Mouse (Mus musculus): ENCODE measurements at regions not wholly inside any gene's neighbourhood (a gene's known extent, or its start where the extent isn't known, plus 50 kb on each side); places are given as distances from the start of the nearest gene placed in this dataset.

DNA sequence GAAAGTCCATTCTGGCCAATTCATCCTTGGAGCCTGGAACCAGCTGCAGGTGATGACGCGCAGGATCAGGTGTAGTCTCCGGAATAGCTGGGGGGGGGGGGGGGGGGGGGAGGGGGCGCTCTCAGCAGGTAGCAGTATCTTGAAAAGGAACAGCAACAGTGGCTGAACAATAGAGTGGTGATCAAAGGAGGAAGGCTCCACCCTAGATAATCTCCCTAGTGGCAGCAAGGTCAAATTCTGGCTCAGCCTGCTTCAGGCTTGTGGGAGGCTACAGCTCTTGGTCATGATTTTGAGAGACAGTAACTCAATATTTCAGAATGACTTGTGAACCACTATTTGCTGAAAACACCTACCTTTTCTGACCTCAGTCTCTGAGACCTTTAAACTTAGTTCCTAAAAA, 275.5 kb downstream of the Adgrg6 start:
- no peaks in the 10 kb centered on the region for H3K4me1 ChIP-seq (ENCODE audit: control insufficient read depth, insufficient read depth, insufficient read length, low read length)
- H3K4me3 ChIP-seq (ENCODE audit: insufficient read depth, low read depth, low read length): no peak overlapping the region

DNA sequence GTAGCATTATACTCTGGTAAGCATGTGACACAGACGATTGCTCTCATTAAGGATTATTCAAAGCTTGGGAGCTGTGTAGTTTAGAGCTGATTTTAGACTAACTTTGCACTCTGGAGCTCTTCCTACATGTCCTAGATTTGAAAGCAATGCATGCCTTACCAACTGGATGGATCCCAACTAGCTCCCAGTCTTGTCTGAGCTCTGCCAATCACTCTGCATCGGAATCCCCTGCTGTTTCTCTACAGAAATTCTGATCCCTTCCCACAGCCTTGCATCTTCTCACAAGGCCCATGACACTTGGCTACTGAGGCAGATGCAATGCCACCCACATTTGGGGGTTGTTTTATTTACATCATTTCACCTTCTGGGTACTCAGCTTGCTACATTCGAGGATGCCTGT, 277.8 kb downstream of the Adgrg6 start:
- no peak overlapping the region for H3K4me3 ChIP-seq (ENCODE audit: insufficient read depth, low read depth, low read length)
- no peaks in the 10 kb centered on the region for H3K4me1 ChIP-seq (ENCODE audit: control insufficient read depth, insufficient read depth, insufficient read length, low read length)

More for the DNA sequence above, 275.5 kb downstream of the Adgrg6 start:
- H3K27ac ChIP-seq (replicated peaks; ENCODE audit: low read depth, low read length): no peak overlapping the region

DNA sequence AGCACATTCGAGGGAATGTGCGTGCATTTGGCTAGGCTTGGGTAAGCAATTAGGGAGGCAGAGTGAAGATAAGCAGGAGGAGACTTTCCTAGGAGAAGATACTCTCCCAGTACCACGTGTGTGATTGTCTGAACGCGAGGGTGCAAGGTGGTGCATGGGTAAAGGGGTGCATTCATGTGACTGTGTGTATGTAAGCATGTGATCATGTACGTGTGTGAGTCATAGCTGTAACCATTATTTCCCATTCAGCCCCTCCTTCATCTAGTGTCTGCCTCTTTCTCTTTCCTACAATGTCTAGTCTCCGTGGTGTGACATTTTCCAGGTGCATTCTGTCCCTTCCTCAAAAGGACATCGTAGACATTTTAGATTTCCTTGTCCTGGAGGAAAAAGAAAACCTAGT, 273.8 kb downstream of the Hivep2 start:
- Histone ChIP-seq H3K27ac (replicated peaks; ENCODE audit: low read depth, low read length) (no peak overlapping the region), H3K4me3 (ENCODE audit: insufficient read depth, low read depth, low read length) (no peak overlapping the region)

More for the DNA sequence above, 277.8 kb downstream of the Adgrg6 start:
- H3K27ac ChIP-seq (replicated peaks; ENCODE audit: low read depth, low read length): no peak overlapping the region

GRCm38 (mm10) chr10:14234896-14235604, 269.2 kb downstream of the Hivep2 start:
- H3K27ac ChIP-seq (replicated peaks; ENCODE audit: low read depth, low read length): no peak overlapping the region
- H3K4me3 ChIP-seq (ENCODE audit: insufficient read depth, low read depth, low read length): no peak overlapping the region
- no peaks in the 10 kb centered on the region for H3K4me1 ChIP-seq (ENCODE audit: control insufficient read depth, insufficient read depth, insufficient read length, low read length)

More for the DNA sequence above, 273.8 kb downstream of the Hivep2 start:
- H3K4me1 ChIP-seq (ENCODE audit: control insufficient read depth, insufficient read depth, insufficient read length, low read length): no peaks in the 10 kb centered on the region

- Histone ChIP-seq H3K4me1 (ENCODE audit: control insufficient read depth, insufficient read depth, insufficient read length, low read length) (no peaks in the 10 kb centered on the region), H3K27ac (replicated peaks; ENCODE audit: low read depth, low read length) (no peak overlapping the region), H3K4me3 (ENCODE audit: insufficient read depth, low read depth, low read length) (no peak overlapping the region)
Observed at GRCm38 (mm10) chr10:14234005-14234602, 268.2 kb downstream of the Hivep2 start.

DNA sequence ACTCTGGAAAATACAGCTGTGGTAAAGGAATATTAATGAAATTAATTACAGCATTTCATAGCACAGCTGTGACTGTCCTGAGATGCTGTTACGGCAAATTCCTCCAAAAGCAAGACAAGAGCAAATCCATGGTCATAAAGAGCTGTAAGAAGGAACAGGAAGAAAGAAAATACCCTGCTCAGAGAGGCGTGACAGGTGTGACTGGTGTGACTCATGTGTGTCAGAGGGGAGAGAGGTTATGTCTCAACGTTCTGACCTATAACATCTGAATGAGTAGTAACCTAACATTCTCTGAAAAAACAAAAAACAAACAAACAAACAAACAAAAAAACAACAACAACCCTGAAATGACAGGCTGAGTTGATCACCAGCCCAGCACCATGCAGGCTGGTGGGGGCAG, 267.5 kb downstream of the Hivep2 start:
- Histone ChIP-seq H3K27ac (replicated peaks; ENCODE audit: low read depth, low read length) (no peak overlapping the region), H3K4me1 (ENCODE audit: control insufficient read depth, insufficient read depth, insufficient read length, low read length) (no peaks in the 10 kb centered on the region), H3K4me3 (ENCODE audit: insufficient read depth, low read depth, low read length) (no peak overlapping the region)

DNA sequence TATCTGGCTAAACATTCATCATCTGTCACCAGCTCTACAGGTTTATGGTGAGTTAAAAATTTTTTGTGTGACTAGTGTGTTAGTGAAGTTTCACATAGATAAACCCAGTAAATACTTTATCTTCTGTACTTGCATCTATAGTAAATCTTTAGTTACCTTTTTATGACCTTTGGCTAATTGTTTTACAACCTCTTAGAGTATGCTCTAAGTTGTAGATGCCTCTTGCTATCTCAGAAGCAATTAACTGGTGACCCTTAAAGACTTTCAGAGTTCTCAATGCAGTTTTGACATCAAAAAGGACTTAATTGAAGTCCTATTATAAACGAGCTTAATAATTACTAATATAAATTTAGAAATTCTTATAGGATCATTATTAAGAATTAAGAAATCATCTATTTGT, 265.6 kb downstream of the Hivep2 start:
- no peak overlapping the region for H3K27ac ChIP-seq (replicated peaks; ENCODE audit: low read depth, low read length)

GRCm38 (mm10) chr10:14217284-14217683, 251.4 kb downstream of the Hivep2 start:
- Histone ChIP-seq H3K4me1 (ENCODE audit: control insufficient read depth, insufficient read depth, insufficient read length, low read length) (no peaks in the 10 kb centered on the region), H3K27ac (replicated peaks; ENCODE audit: low read depth, low read length) (no peak overlapping the region), H3K4me3 (ENCODE audit: insufficient read depth, low read depth, low read length) (no peak overlapping the region)

More for the DNA sequence above, 265.6 kb downstream of the Hivep2 start:
- Histone ChIP-seq H3K4me3 (ENCODE audit: insufficient read depth, low read depth, low read length) (no peak overlapping the region), H3K4me1 (ENCODE audit: control insufficient read depth, insufficient read depth, insufficient read length, low read length) (no peaks in the 10 kb centered on the region)

DNA sequence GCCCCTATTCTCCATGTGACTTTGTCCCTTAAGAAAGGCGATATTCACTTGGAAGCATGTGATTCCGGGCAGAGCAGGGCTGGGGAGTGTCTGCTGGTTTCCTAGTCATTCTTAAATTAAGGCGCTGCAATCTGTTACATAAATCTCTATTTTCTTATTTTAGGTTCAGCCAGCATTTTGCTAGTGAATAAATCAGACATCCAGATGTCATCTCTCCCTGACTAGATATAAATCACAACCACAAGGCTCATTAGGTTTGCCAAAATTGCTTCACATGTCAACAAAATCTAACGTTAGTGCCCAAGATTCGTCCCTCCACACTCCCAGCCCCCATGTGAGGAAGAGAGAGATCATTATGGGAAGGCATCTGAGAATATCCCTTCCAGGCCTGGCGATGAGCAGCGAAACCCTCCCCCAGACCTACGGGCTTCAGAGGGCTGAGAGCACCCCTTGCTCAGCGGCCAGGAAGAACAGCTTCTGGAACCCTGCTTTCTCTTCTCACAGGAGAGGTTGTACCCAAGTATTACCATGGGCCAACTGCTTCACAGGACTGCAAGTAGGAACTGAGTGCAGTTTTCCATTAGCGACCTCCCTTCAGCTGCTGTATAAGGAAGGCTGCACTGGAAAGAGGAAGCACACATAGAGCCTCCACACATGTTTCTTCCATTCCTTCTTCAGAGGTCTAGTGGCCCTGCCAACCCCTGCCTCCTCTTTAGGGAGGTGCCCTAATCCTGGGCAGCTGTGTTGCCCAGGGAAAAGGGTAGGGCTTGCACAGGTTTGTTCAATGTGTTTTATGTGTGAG, 250.5 kb downstream of the Hivep2 start:
- H3K4me1 ChIP-seq (ENCODE audit: control insufficient read depth, insufficient read depth, insufficient read length, low read length): no peaks in the 10 kb centered on the region
- no peak overlapping the region for H3K4me3 ChIP-seq (ENCODE audit: insufficient read depth, low read depth, low read length)
- no peak overlapping the region for H3K27ac ChIP-seq (replicated peaks; ENCODE audit: low read depth, low read length)

DNA sequence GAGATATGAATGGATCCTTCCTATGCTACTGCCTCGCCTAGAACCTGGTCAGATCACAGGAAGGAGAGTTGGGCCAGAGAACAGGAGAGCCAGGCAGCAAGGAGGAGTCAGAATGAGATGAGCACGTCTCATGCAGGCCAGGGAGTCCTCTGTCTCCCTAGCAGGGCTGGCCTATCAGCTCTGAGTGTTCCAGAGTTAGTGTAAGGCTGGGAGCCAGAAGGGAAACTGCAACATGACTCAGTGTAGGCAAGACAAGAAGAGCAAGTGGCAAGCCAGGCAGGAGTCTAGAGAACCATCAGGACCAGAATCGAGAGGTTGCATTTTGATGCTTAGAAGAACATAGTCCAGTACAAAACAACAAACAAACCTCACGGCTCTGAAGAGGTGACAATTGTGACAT, 249.6 kb downstream of the Hivep2 start:
- Histone ChIP-seq H3K27ac (replicated peaks; ENCODE audit: low read depth, low read length) (no peak overlapping the region), H3K4me1 (ENCODE audit: control insufficient read depth, insufficient read depth, insufficient read length, low read length) (no peaks in the 10 kb centered on the region), H3K4me3 (ENCODE audit: insufficient read depth, low read depth, low read length) (no peak overlapping the region)

DNA sequence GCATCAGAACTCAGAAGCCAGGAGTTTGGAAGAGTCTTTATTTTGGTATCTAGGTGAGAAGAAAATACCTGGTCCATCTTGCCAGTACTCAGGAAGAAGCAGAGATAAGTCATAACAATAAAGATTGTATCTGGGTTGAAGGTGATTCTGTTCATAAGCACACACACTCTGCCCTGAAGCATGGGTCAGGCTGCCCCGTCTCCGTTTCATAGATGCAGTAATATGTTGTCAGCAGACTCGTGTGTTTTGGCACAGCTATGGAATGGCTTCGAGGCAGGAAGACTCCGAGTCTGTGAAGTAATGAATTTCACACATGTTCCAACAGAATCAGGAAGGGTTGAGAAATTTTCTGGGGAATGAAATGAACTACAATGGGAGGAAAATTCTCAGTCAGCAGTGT, 247.7 kb downstream of the Hivep2 start:
- H3K4me3 ChIP-seq (ENCODE audit: insufficient read depth, low read depth, low read length): no peak overlapping the region
- H3K4me1 ChIP-seq (ENCODE audit: control insufficient read depth, insufficient read depth, insufficient read length, low read length): no peaks in the 10 kb centered on the region
- no peak overlapping the region for H3K27ac ChIP-seq (replicated peaks; ENCODE audit: low read depth, low read length)

- H3K27ac ChIP-seq (replicated peaks; ENCODE audit: low read depth, low read length): no peak overlapping the region
- H3K4me3 ChIP-seq (ENCODE audit: insufficient read depth, low read depth, low read length): no peak overlapping the region
- no peaks in the 10 kb centered on the region for H3K4me1 ChIP-seq (ENCODE audit: control insufficient read depth, insufficient read depth, insufficient read length, low read length)
Observed at GRCm38 (mm10) chr10:14211926-14212325, 246.1 kb downstream of the Hivep2 start.

- Histone ChIP-seq H3K27ac (replicated peaks; ENCODE audit: low read depth, low read length) (no peak overlapping the region), H3K4me3 (ENCODE audit: insufficient read depth, low read depth, low read length) (no peak overlapping the region), H3K4me1 (ENCODE audit: control insufficient read depth, insufficient read depth, insufficient read length, low read length) (no peaks in the 10 kb centered on the region)
Observed at GRCm38 (mm10) chr10:14211481-14211880, 245.6 kb downstream of the Hivep2 start.

DNA sequence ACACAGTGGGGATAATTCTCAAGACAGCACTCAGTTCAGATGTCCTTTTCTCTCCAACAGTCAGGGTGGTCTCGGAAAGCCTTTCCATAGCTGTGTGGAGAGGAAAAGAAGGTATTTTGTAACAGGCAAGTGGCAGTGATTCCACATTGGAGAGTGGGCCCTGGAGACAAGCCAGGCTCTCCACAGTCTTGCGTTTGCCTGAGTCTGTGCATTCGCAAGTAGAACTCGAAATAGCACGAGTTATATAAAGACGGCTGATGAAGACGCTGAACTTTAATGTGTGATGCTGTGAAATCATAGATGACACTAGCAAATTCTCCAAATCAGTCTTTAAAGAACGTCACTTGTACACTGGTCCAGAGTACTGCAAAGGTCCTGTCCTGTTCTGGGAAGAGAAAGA, 244.6 kb downstream of the Hivep2 start:
- H3K27ac ChIP-seq (replicated peaks; ENCODE audit: low read depth, low read length): no peak overlapping the region
- no peak overlapping the region for H3K4me3 ChIP-seq (ENCODE audit: insufficient read depth, low read depth, low read length)
- H3K4me1 ChIP-seq (ENCODE audit: control insufficient read depth, insufficient read depth, insufficient read length, low read length): no peaks in the 10 kb centered on the region

GRCm38 (mm10) chr10:14210045-14210444, 244.2 kb downstream of the Hivep2 start:
- no peaks in the 10 kb centered on the region for H3K4me1 ChIP-seq (ENCODE audit: control insufficient read depth, insufficient read depth, insufficient read length, low read length)
- no peak overlapping the region for H3K27ac ChIP-seq (replicated peaks; ENCODE audit: low read depth, low read length)
- H3K4me3 ChIP-seq (ENCODE audit: insufficient read depth, low read depth, low read length): no peak overlapping the region

Measured in brown adipose tissue, adult 24 weeks (tissue).